Mouse (Mus musculus) lung, postnatal 0 days (tissue): ENCODE data around the gene Cnpy4. TPM values are rescaled to one million over a fixed set of nuclear protein-coding genes. Genes with fewer than 3 reads are reported as not detected.
A peak's percentile ranks its signal among the peaks of the same experiment; 100 is the strongest.

ENCODE experiments used
- ATAC-seq: fragments of 200-750 bp; cut with Nextera tagmentation; 2 replicates; pipeline ENCODE4 v1.8.0; 2017; ENCODE audit warnings: moderate library complexity
- DNase-seq: peaks from one replicate; pipeline ENCODE4 v3.0.0-alpha.2; 2016; ENCODE audit warnings: low spot score
- H3K27ac ChIP-seq: fragments of 300-500 bp; sonication (generic); 2 replicates; pipeline ENCODE4 v1.5.1; 2014; ENCODE audit warnings: antibody characterized with exemption, mild to moderate bottlenecking, low read length, mixed read lengths
- H3K27me3 ChIP-seq: fragments of 300-500 bp; sonication (generic); replicated peaks from 2 replicates; pipeline ENCODE4 v1.6.1; 2014; ENCODE audit warnings: low read length, mixed read lengths; ENCODE audit not compliant: insufficient read depth
- H3K36me3 ChIP-seq: fragments of 300-500 bp; sonication (generic); 2 replicates; pipeline ENCODE4 v1.6.1; 2014; ENCODE audit warnings: low read length, mixed read lengths; ENCODE audit not compliant: insufficient read depth
- H3K4me1 ChIP-seq: fragments of 300-500 bp; sonication (generic); 2 replicates; pipeline ENCODE4 v1.6.1; 2014; ENCODE audit warnings: antibody characterized with exemption, low read depth, low read length, mixed read lengths; ENCODE audit not compliant: insufficient read depth
- H3K4me2 ChIP-seq: fragments of 300-500 bp; sonication (generic); replicated peaks from 2 replicates; pipeline ENCODE4 v1.6.1; 2014; ENCODE audit warnings: low read depth, mild to moderate bottlenecking, low read length, moderate library complexity, mixed read lengths
- H3K4me3 ChIP-seq: fragments of 300-500 bp; sonication (generic); 2 replicates; pipeline ENCODE4 v1.5.1; 2014; ENCODE audit warnings: low read depth, low read length
- H3K9ac ChIP-seq: fragments of 300-500 bp; sonication (generic); replicated peaks from 2 replicates; pipeline ENCODE4 v1.6.1; 2014; ENCODE audit warnings: low read depth, mild to moderate bottlenecking
- H3K9me3 ChIP-seq: fragments of 300-500 bp; sonication (generic); 2 replicates; pipeline ENCODE4 v1.6.1; 2016; ENCODE audit warnings: low read length, mixed read lengths
- CTCF ChIP-seq: IDR thresholded peaks from 2 replicates; pipeline ENCODE4 v1.5.1; 2016; ENCODE audit warnings: antibody characterized with exemption, mild to moderate bottlenecking
- EP300 ChIP-seq: IDR thresholded peaks from 2 replicates; pipeline ENCODE4 v1.6.1; 2016; ENCODE audit warnings: antibody characterized with exemption, mild to moderate bottlenecking, control low read depth
- WGBS: fragments of 180-500 bp; shearing (Covaris S2); extraction: QIAGEN DNeasy Blood & Tissue Kit; methylation state at CpG from one replicate; pipeline ENCODE4 v1.1.7; 2014; 5-methylcytosine and 5-hydroxymethylcytosine counted together
- microRNA counts: library from miRNA; unstranded; fragments of <30 nt; microRNA quantifications from one replicate; lab custom pipeline; 2015
- microRNA-seq: library from miRNA; unstranded; fragments of <30 nt; microRNA quantifications from one replicate; pipeline ENCODE4, GENCODE M21; 2016
- polyA plus RNA-seq: library from polyadenylated mRNA; unstranded; fragments of >200 nt; fragmentation: Nextera tagmentation; extraction: Ambion mirVana; gene quantifications from 2 replicates; pipeline ENCODE4 v1.2.1, GENCODE M21; 2015

Cnpy4 gene
- polyA plus RNA-seq, 1 experiment from 2014 or later = 24.2 TPM

GRCm38 (mm10) chr5:138233778-138234177, 46.5 kb downstream of the Cnpy4 start:
- DNase-seq (no peak), ATAC-seq (no peak)

DNA sequence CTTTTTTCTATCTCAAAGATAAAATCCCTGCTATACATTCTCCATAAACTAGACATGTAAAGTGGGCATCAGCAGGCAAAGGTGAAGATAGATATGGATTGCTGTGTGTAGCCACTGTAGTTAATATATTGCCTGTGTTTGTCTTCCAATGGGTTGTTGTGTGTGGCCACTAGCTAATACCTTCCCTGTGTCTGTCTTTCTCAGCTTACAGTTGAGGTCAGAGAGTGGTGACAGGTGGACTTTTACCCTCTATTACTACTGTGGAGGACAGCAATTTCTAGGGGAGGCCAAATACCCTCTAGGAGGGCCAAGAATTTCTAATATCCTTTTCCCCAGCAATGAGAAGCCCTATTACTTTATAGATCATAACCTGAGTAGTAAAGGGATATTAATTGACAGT, 46.9 kb downstream of the Cnpy4 start:
- Histone ChIP-seq H3K27ac (no peak overlapping the region), H3K4me2 (no peak overlapping the region), H3K4me3 (no peak overlapping the region), H3K36me3 (no peaks in the 10 kb centered on the region), H3K27me3 (no peaks in the 10 kb centered on the region), H3K9me3 (no peaks in the 10 kb centered on the region), H3K4me1 (no peaks in the 10 kb centered on the region), H3K9ac (no peak overlapping the region)
- TF ChIP-seq EP300 (no peak), CTCF (no peak)
- no peak for ATAC-seq
- DNase-seq = no peak

More at GRCm38 (mm10) chr5:138233778-138234177, 46.5 kb downstream of the Cnpy4 start:
- WGBS = 74% methylated on average over 2 of the region's 2 CpGs
- no peaks in the 10 kb centered on the region for H3K36me3 ChIP-seq
- no peak overlapping the region for H3K9ac ChIP-seq
- H3K4me2 ChIP-seq = no peak overlapping the region
- H3K27me3 ChIP-seq = no peaks in the 10 kb centered on the region
- H3K4me1 ChIP-seq = no peaks in the 10 kb centered on the region
- no peaks in the 10 kb centered on the region for H3K9me3 ChIP-seq
- no peak overlapping the region for H3K27ac ChIP-seq
- TF ChIP-seq EP300 = no peak
- no peak for TF ChIP-seq CTCF
- H3K4me3 ChIP-seq = no peak overlapping the region

GRCm38 (mm10) chr5:138241511-138241910, 54.2 kb downstream of the Cnpy4 start:
- no peak overlapping the region for H3K4me2 ChIP-seq
- 5% methylated on average over 2 of the region's 2 CpGs for WGBS
- H3K27ac ChIP-seq = no peak overlapping the region
- no peak for TF ChIP-seq EP300
- TF ChIP-seq CTCF = no peak
- no peak overlapping the region for H3K9ac ChIP-seq
- no peaks in the 10 kb centered on the region for H3K36me3 ChIP-seq
- no peaks in the 10 kb centered on the region for H3K27me3 ChIP-seq
- no peaks in the 10 kb centered on the region for H3K4me1 ChIP-seq
- H3K9me3 ChIP-seq = no peaks in the 10 kb centered on the region
- no peak overlapping the region for H3K4me3 ChIP-seq
- DNase-seq = peak; percentile 34
- no peak for ATAC-seq

MicroRNAs encoded within 50 kb of the gene (microRNA counts, 519-probe panel; counts per million panel counts)
- microRNA mmu-miR-106b (lab: Ali Mortazavi, UCI) (5,446 counts per million, percentile 70 among the panel's probes with 10 or more counts), microRNA mmu-miR-25 (lab: Ali Mortazavi, UCI) (6,410 counts per million, percentile 86 among the panel's probes with 10 or more counts), microRNA mmu-miR-93 (lab: Ali Mortazavi, UCI) (5,255 counts per million, percentile 63 among the panel's probes with 10 or more counts)

Small RNA genes within 50 kb of the gene (microRNA-seq; reads per million reads assigned to microRNA genes)
- gene Mir106b (4,584 reads per million, percentile 89 among the genes with 10 or more reads in this experiment), gene Mir25 (655 reads per million, percentile 71 among the genes with 10 or more reads in this experiment), gene Mir93 (3,728 reads per million, percentile 88 among the genes with 10 or more reads in this experiment)

Other genes with a start within 250 kb of the Cnpy4 start
- not detected in 2 replicates for gene Gjc3, start 224.4 kb upstream of the Cnpy4 start, polyA plus RNA-seq
- gene Azgp1, start 206.0 kb upstream of the Cnpy4 start, polyA plus RNA-seq = 0.20 and 0.82 TPM in 2 replicates
- not detected in 2 replicates for gene Smok3a, start 166.2 kb upstream of the Cnpy4 start, polyA plus RNA-seq
- not detected in 2 replicates for gene Smok3b, start 166.1 kb upstream of the Cnpy4 start, polyA plus RNA-seq
- not detected in 2 replicates for gene Smok3c, start 134.3 kb upstream of the Cnpy4 start, polyA plus RNA-seq
- gene Zkscan1, start 102.4 kb upstream of the Cnpy4 start, polyA plus RNA-seq = 8.1 and 8.2 TPM in 2 replicates
- gene Zscan21, start 70.6 kb upstream of the Cnpy4 start, polyA plus RNA-seq = 32.1 and 35.1 TPM in 2 replicates
- gene Zfp113, start 31.7 kb upstream of the Cnpy4 start, polyA plus RNA-seq = 11.4 and 12.3 TPM in 2 replicates
- gene Cops6, start 26.4 kb upstream of the Cnpy4 start, polyA plus RNA-seq = 173 TPM in 2 replicates
- gene Ap4m1, start 15.5 kb upstream of the Cnpy4 start, polyA plus RNA-seq = 10.9 and 11.1 TPM in 2 replicates
- 36.2 and 37.5 TPM in 2 replicates for gene Mcm7, start 15.1 kb upstream of the Cnpy4 start, polyA plus RNA-seq
- 37.5 and 41.1 TPM in 2 replicates for gene Taf6, start within 50 bp of the Cnpy4 start, polyA plus RNA-seq
- 6.3 and 6.7 TPM in 2 replicates for gene Mblac1, start 6.8 kb downstream of the Cnpy4 start, polyA plus RNA-seq
- 0.05 and 0.11 TPM in 2 replicates for gene Nxpe5, start 38.4 kb downstream of the Cnpy4 start, polyA plus RNA-seq
- gene Lamtor4, start 68.0 kb downstream of the Cnpy4 start, polyA plus RNA-seq = 73.5 and 75.6 TPM in 2 replicates
- 2.9 and 3.2 TPM in 2 replicates for gene BC037034, start 76.5 kb downstream of the Cnpy4 start, polyA plus RNA-seq
- 0.84 and 1.2 TPM in 2 replicates for gene Gal3st4, start 85.4 kb downstream of the Cnpy4 start, polyA plus RNA-seq
- 0.02 and 0.11 TPM in 2 replicates for gene Gm43720, start 92.5 kb downstream of the Cnpy4 start, polyA plus RNA-seq
- 2.0 and 2.7 TPM in 2 replicates for gene Gpc2, start 92.5 kb downstream of the Cnpy4 start, polyA plus RNA-seq
- gene Stag3, start 92.8 kb downstream of the Cnpy4 start, polyA plus RNA-seq = 0.20 and 0.37 TPM in 2 replicates
- 0.17 TPM in 1 of 2 replicates, not detected in the other for gene Pvrig, start 154.5 kb downstream of the Cnpy4 start, polyA plus RNA-seq